Mouse (Mus musculus): ENCODE measurements at regions not wholly inside any gene's neighbourhood (a gene's known extent, or its start where the extent isn't known, plus 50 kb on each side); places are given as distances from the start of the nearest gene placed in this dataset.
"Not testable (repeated sequence)": the region's sequence is repeated elsewhere in the genome, so short reads cannot be mapped to it uniquely, and the experiment has no call there.

- ATAC-seq (ENCODE audit: low TSS enrichment) = peak; percentile 78
These were observed 62.1 kb downstream of the Naa11 start for GRCm38 (mm10) chr5:97330074-97330473.

- no peak for ATAC-seq (ENCODE audit: low TSS enrichment)
These were observed 66.3 kb downstream of the Naa11 start for GRCm38 (mm10) chr5:97325831-97326230.

- no peak for ATAC-seq (ENCODE audit: low TSS enrichment)
These were observed 68.3 kb downstream of the Naa11 start for GRCm38 (mm10) chr5:97323873-97324272.

GRCm38 (mm10) chr5:97319816-97320487, 72.2 kb downstream of the Naa11 start:
- ATAC-seq (ENCODE audit: low TSS enrichment) = no peak

- ATAC-seq (ENCODE audit: low TSS enrichment) = no peak
These were observed 85.3 kb downstream of the Naa11 start for GRCm38 (mm10) chr5:97306902-97307301.

GRCm38 (mm10) chr5:97304921-97305320, 87.3 kb downstream of the Naa11 start:
- no peak for ATAC-seq (ENCODE audit: low TSS enrichment)

- 0 out of 2 replicates have a peak, but pooled peaks have one; percentile 50 for ATAC-seq (ENCODE audit: low TSS enrichment)
These were observed 90.6 kb downstream of the Naa11 start for GRCm38 (mm10) chr5:97301621-97302020.

- ATAC-seq (ENCODE audit: low TSS enrichment) = peak; percentile 88
These were observed 91.3 kb downstream of the Naa11 start for GRCm38 (mm10) chr5:97300861-97301260.

GRCm38 (mm10) chr5:97300114-97300840, 91.9 kb downstream of the Naa11 start:
- no peak for ATAC-seq (ENCODE audit: low TSS enrichment)

- ATAC-seq (ENCODE audit: low TSS enrichment) = no peak
These were observed 92.5 kb downstream of the Naa11 start for GRCm38 (mm10) chr5:97299631-97300030.

GRCm38 (mm10) chr5:97296213-97296612, 96.0 kb downstream of the Naa11 start:
- no peak for ATAC-seq (ENCODE audit: low TSS enrichment)

GRCm38 (mm10) chr5:97290166-97290681, 102.0 kb downstream of the Naa11 start:
- ATAC-seq (ENCODE audit: low TSS enrichment) = no peak

GRCm38 (mm10) chr5:97289401-97290165, 102.6 kb downstream of the Naa11 start:
- peak; percentile 91 for ATAC-seq (ENCODE audit: low TSS enrichment)

- ATAC-seq (ENCODE audit: low TSS enrichment) = no peak
These were observed 112.7 kb downstream of the Naa11 start for GRCm38 (mm10) chr5:97279455-97279854.

GRCm38 (mm10) chr5:97277795-97278572, 114.2 kb downstream of the Naa11 start:
- ATAC-seq (ENCODE audit: low TSS enrichment) = peak; percentile 73

- no peak for ATAC-seq (ENCODE audit: low TSS enrichment)
These were observed 115.5 kb downstream of the Naa11 start for GRCm38 (mm10) chr5:97276724-97277123.

GRCm38 (mm10) chr5:97264666-97265065, 127.5 kb downstream of the Naa11 start:
- ATAC-seq (ENCODE audit: low TSS enrichment) = not testable (repeated sequence)

GRCm38 (mm10) chr5:97257106-97257505, 135.1 kb downstream of the Naa11 start:
- ATAC-seq (ENCODE audit: low TSS enrichment) = no peak

GRCm38 (mm10) chr5:97256445-97257060, 135.6 kb downstream of the Naa11 start:
- no peak for ATAC-seq (ENCODE audit: low TSS enrichment)

- no peak for ATAC-seq (ENCODE audit: low TSS enrichment)
These were observed 125.5 kb upstream of the Paqr3 start for GRCm38 (mm10) chr5:97236930-97237329.

- ATAC-seq (ENCODE audit: low TSS enrichment) = no peak
These were observed 115.0 kb upstream of the Paqr3 start for GRCm38 (mm10) chr5:97226425-97226824.

Data from frontal cortex, adult (tissue).